Mouse (Mus musculus): ENCODE results near the gene Slc26a9.

The Slc26a9 gene

DNA sequence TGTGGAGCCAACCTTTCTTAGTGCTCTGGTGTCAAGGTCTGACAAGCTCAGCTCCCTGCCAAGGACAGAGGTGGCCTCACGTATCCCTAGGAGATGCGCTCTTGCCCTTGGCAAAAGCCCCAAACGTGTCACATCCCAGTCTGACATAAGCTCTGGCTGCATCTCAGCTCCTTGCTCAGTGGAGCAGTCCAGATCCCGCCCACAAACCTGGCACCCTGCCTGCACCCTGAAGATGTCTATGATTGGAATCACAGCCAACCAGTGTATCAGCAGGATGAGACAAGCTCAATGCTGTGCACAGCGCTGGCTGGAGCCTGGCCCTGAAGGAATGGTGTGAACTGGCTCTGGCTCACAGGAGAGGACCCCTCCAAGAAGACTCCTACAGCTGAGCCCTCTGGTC, 6.6 kb upstream of the Slc26a9 start:
- peak; percentile 80 to 85 for DNase-seq

DNA sequence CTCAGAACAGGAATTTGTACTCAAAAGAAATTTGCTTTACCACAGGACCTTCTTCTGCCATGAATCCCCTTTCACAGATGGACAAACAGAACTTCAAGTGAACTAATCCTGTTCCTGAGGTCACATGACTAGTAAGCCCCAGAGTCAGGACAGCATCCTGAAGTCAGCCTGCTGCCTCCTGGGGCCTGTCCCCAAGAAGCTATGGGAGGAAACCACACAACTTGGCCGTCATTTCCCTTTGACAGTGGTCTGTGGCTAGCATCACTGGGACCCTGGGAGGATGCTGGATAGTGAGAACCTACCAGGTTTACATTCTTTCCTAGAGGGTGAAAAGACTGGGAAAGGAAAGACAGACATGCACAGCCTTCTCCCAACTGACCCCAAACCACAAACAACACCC, 5.1 kb upstream of the Slc26a9 start:
- DNase-seq, result no peak

GRCm38 (mm10) chr1:131739481-131740160, 4.2 kb upstream of the Slc26a9 start:
- DNase-seq, result peak; percentile 21 to 26

GRCm38 (mm10) chr1:131745391-131745790, 1.6 kb downstream of the Slc26a9 start:
- DNase-seq, result no peak

DNA sequence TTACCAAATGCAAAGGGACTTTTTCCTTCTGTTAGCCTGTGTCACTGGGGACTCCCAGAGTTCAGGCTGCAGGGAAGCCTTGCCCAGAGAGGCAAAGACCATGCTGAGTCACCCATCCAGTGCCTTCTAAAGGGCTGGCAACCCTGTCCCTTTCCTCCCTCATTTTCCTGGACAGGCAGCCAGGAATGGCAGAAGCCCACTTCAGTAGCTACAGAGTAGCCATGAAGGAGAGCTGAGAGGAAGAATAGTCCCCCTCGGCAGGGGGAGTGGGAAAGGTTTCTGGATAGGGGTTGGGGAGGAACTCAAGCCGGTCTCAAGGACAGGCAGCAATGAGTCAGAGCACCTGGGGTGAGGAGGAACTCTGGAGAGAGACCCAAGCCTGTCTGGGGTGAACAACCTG, 3.9 kb downstream of the Slc26a9 start:
- DNase-seq, result no peak

DNA sequence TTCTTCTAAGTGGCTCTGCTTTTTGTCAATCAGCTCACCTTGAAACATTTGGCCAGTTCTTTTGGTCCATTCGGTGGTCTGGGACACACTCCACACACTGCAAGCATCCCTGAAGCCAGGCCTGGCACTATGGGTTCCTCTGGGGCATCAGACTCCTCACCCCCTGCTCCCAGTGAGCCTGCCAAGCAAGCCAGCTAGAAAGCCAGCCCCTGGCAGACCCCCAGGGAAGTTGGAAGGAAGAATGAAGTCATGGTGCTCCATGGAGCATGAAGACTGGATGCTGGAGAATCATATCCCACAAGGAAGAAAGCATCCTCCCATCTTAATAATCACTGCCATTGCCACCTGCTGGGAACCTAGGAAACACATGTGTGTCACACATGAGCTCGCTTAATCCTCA, 4.8 kb downstream of the Slc26a9 start:
- DNase-seq, result no peak

- DNase-seq, result no peak
Measured at GRCm38 (mm10) chr1:131749706-131750545, 6.1 kb downstream of the Slc26a9 start.

DNA sequence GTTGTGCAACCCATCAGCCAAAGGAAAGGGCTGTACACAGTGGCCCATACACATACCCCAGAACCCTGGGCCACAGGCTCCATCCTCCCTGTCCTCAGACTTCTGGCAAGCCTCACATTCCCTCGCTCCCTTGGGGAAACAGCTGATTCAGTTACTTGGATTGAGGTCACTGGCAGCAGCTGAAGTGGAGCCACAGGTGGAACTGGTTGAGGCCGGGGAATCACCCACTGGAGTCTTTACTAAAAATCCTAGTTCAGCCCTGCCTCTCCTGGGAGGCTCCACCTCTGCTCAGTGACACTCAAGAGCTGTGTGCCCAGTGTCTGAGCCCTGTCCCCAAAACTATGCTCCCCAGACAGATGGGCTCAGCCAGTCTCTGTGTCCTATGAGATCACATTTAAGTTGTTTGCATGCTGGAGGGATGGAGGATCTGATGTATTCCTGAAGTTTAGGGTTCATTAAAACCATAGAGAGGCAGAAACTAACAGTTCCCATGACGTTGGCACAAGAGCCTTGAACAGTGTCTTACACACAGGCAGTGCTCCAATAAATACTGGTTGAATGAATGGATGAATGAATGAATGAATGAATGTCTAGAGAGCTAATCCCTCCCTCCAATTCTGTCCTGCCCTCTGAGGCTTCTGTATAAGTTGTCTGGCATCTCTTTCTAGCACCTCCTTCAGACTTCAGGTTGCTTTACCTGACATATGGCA, 7.5 kb downstream of the Slc26a9 start:
- DNase-seq, result no peak

GRCm38 (mm10) chr1:131751891-131752311, 8.1 kb downstream of the Slc26a9 start:
- no peak for DNase-seq

DNA sequence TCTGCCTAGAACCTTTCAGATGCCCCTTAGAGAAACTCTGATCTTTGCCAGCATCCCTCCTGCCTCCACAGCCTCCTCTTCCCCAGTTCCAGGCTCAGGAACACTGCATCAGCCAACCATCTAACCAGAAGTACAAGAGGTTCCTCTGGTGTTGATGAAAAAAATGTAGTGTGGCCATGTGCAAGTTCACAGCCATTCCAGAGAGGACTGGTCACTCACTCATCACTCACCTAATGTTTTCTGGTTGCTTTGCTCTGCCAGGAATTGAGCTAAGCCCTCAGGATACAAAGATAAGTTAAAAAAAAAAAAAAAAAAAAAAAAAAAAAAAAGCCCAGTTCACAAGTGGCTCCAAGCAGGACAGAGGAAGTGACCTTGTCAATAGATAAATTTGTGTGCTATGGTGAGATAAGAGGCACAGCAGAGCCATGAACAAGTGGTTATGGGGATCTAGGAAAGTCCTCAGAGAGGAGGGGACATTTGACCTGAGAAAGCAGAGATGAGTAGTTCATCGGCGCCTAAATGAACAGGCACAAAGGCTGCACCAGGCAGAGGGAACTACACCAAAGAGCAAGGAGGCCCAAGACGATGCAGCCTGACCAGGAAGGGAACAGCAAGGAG, 10.5 kb downstream of the Slc26a9 start:
- DNase-seq, result no peak

DNA sequence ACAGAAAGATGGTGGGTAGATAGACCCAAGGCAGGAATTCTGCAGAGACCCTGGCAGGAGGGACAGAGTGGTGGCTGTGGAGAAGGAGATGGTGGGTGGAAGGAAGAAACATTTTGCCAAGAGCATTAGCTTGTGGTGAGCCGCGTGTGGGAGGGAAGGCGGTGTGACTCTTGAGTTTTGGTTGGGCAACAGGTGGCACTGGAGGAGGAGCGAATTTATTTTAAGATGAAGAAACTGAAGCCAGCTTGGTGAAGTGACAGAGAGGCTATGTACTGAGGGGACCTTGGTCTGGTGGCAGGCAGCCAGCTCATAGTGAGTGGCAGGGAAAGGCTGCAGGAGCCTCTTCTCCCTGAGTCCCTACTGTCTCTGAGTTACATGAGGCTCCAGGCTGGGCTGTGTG, 11.1 kb downstream of the Slc26a9 start:
- peak in 1 of 2 experiments; percentile 24 for DNase-seq

- no peak for DNase-seq
Measured at GRCm38 (mm10) chr1:131757211-131757610, 13.4 kb downstream of the Slc26a9 start.

DNA sequence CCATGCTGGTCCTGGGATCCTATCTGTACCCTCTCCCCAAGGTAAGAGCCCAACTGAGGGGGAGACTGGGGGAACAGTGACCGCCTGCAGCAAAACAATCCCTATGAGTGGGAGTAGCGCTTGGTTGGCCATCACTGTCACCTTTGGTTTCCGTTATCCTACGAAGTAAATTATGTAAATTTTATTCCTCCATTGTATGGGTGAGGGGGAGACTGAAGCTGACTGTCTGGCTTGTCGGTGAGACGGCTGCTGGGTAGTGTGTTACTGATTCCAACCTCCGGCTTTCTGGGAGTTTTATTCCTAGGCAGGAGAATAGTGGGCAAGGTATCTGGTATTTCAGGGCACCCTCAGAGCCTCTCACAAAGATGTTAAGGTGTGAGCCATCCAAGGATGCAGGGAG, 15.0 kb downstream of the Slc26a9 start:
- no peak for DNase-seq

- no peak for DNase-seq
Measured at GRCm38 (mm10) chr1:131759667-131760427, 16.0 kb downstream of the Slc26a9 start.

- no peak for DNase-seq
Measured at GRCm38 (mm10) chr1:131760428-131760820, 16.6 kb downstream of the Slc26a9 start.

DNA sequence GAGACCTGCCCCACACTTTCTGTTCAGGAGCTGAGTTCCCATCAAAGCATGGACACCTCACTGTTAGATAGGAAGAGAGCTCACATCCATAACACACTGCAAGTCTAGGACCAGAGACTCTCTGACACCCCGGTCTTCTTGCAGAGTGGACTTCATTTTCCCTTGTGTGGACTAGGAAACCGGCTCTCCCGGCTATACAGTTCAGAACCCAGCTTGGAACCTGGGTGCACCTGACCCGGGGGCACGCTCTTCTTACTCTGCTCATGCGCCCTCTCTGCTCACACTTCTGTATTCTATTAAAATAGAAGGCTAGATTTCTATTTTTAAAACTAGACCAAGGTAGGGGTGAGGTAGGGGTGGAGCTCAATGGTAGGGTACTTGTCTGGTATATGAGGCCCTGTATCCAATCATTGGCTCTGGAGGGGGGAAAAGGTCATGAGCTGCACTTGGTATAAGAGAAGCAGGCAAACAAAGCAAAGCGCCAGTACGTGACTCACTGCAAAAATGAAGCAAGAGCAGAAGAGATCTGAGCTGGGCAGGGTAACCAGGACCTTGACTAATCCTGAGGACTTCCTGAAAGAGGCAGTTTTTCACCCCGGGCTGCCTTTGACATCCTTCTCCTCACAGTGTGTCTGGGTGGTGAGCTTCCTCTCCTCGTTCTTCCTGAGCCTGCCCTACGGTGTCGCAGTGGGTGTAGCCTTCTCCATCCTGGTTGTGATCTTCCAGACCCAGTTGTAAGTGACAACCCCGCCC, 17.4 kb downstream of the Slc26a9 start:
- DNase-seq, result no peak

DNA sequence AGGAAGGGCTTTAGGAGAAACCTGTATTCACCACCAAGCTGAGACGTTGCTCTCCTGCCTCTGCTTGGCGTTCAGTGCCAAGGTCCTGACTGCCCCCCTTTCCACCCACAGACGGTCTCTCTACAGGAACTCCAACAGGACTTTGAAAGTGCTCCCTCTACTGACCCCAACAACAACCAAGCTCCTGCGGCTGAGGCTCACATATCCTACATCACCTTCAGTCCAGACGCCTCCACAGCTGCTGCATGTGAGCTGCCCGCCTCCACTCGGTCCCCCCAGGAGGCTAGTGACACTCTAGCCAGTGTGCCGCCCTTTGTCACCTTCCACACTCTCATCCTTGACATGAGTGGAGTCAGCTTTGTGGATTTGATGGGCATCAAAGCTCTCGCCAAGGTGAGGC, 19.9 kb downstream of the Slc26a9 start:
- DNase-seq, result no peak

- DNase-seq, result no peak
Measured at GRCm38 (mm10) chr1:131764581-131765338, 20.9 kb downstream of the Slc26a9 start.

- peak; percentile 90 to 91 for DNase-seq
Measured at GRCm38 (mm10) chr1:131765357-131766001, 21.7 kb downstream of the Slc26a9 start.

DNA sequence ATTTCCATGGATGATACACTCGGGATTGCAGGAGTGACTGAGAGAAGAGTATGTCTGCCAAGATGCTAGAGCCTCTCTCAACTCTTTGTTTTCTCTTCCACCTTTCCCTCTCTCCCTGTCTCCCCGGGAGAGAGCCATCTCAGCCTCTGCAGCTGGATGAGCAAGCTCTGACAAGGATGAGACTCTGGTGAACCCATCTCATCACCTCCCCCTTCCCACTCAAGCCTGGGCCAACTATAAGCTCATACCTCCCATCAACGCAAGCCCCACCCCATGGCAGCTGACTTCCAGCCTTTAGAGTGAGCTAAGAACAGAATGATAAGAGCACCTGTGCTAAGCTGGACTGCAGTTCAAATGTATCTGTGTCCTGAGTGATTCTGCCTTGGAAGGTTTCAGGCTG, 25.5 kb downstream of the Slc26a9 start:
- DNase-seq, result no peak
